Mouse (Mus musculus): ENCODE measurements around the gene Uqcc2. TPM values are rescaled to one million over a fixed set of nuclear protein-coding genes. Genes with fewer than 3 reads are reported as not detected.

Uqcc2 gene
- total and polyA plus RNA-seq, 3 experiments, result 176 to 329 TPM; not detected in 1

DNA sequence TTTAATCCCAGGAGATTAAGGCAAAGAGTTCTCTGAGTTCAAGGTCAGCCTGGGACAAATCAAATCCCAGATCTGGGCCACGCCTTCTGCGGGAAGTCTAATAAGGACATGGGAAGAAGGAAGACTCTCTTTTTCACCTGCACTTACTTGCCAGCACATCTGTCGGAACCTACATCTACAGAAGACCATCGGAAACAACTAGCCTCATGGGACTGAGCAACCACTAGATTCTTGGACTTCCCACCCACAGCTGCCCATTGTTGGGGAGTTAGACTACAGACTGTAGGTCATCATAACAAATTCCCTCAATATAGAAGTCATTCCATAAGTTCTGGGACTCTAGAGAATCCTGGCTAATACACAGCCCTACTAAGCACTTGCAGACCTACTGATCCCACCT, 34.9 kb upstream of the Uqcc2 start:
- DNase-seq (ENCODE audit: low read depth, low spot score), result no peak
- Histone ChIP-seq H3K4me1 (ENCODE audit: control insufficient read depth in 1 of 2, insufficient read depth in 2 of 2, low read length in 2 of 2) (no peaks in the 10 kb centered on the region), H3K27me3 (ENCODE audit: control insufficient read depth in 1 of 2, insufficient read depth in 2 of 2, low read length in 2 of 2) (no peaks in the 10 kb centered on the region; a peak in 1 of 4 replicates), H3K36me3 (ENCODE audit: control insufficient read depth in 1 of 2, insufficient read depth in 2 of 2, low read length in 2 of 2) (no peaks in the 10 kb centered on the region), H3K9ac (ENCODE audit: control insufficient read depth, low read depth, low read length, poor library complexity, severe bottlenecking) (no peak overlapping the region), H3K9me3 (replicated peaks; ENCODE audit: insufficient read depth, low read length) (no peaks in the 10 kb centered on the region), H3K27ac (ENCODE audit: control insufficient read depth, low read depth, low read length) (no peak overlapping the region), H3K79me2 (ENCODE audit: control insufficient read depth, insufficient read depth, low read length, poor library complexity) (no peaks in the 10 kb centered on the region), H3K4me3 (ENCODE audit: control insufficient read depth in 1 of 2, insufficient read depth in 1 of 2, low read depth in 2 of 2, low read length in 2 of 2) (no peak overlapping the region)
- TF ChIP-seq SIN3A (IDR thresholded peaks at IDR 0.05; ENCODE audit: low read length) (no peak), TAL1 (IDR thresholded peaks at IDR 0.05; ENCODE audit: low read length) (no peak), GABPA (IDR thresholded peaks at IDR 0.05; ENCODE audit: low read depth, low read length) (no peak), MAZ (IDR thresholded peaks at IDR 0.05; ENCODE audit: low read depth, low read length) (no peak), MAFK (IDR thresholded peaks at IDR 0.05; ENCODE audit: borderline replicate concordance, low read depth, low read length) (no peak), ELF1 (IDR thresholded peaks at IDR 0.05; ENCODE audit: low read depth, low read length) (no peak), CTCF (IDR thresholded peaks at IDR 0.05 in 2 of 3, conservative IDR thresholded peaks at IDR 0.05 in 1 of 3; ENCODE audit: control insufficient read depth in 1 of 3, insufficient read depth in 1 of 3, low read depth in 2 of 3, low read length in 3 of 3, poor library complexity in 1 of 3, severe bottlenecking in 1 of 3) (no peak), ZMIZ1 (IDR thresholded peaks at IDR 0.05; ENCODE audit: low read depth, low read length) (no peak), NELFE (IDR thresholded peaks at IDR 0.05; ENCODE audit: low read depth, low read length) (no peak), GATA1 (IDR thresholded peaks at IDR 0.05; ENCODE audit: low read depth, low read length) (no peak), USF2 (IDR thresholded peaks at IDR 0.05; ENCODE audit: borderline replicate concordance in 1 of 2, insufficient read depth in 1 of 2, low read depth in 1 of 2, low read length in 2 of 2) (no peak), ZNF384 (IDR thresholded peaks at IDR 0.05; ENCODE audit: low read depth, low read length) (no peak), TBP (IDR thresholded peaks at IDR 0.05; ENCODE audit: low read depth, low read length) (no peak), CHD2 (IDR thresholded peaks at IDR 0.05; ENCODE audit: low read length) (no peak), RCOR1 (IDR thresholded peaks at IDR 0.05; ENCODE audit: low read depth, low read length) (no peak), NRF1 (IDR thresholded peaks at IDR 0.05; ENCODE audit: insufficient read depth, low read depth, low read length, poor library complexity, severe bottlenecking) (no peak), UBTF (IDR thresholded peaks at IDR 0.05; ENCODE audit: borderline replicate concordance, insufficient read depth, low read depth, low read length) (no peak)

DNA sequence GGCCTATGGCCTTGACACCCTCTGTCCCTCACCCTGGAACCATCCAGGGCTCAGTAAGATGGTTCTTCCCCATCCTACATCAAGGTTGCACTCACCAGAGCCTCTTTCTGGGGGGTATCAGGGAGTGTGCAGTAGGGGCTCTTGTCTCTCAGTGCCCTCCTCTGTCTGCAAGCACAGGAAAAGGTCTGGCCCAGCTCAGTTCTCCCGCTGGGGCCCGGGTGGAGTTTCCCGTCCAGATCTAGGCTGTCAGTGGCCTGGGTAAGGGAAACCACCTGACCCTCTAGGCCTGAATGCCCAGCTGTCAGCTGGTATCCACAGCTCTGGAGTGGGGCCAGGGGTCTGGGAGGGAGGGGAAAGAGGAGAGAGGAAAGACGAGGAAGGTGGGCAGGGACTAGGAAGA, 33.8 kb upstream of the Uqcc2 start, which contains the start of gene Ip6k3:
Ip6k3 (minus strand) TSS at position 251 of the 400 bp plus-strand sequence.
- TF ChIP-seq POLR2A (IDR thresholded peaks at IDR 0.05; ENCODE audit: control insufficient read depth in 1 of 2, insufficient read depth in 1 of 2, low read depth in 1 of 2, low read length in 2 of 2, poor library complexity in 1 of 2), result no peak
- TF ChIP-seq ZKSCAN1 (IDR thresholded peaks at IDR 0.05; ENCODE audit: low read depth, low read length), result no peak
- TF ChIP-seq SIN3A (IDR thresholded peaks at IDR 0.05; ENCODE audit: low read length), result no peak
- TF ChIP-seq MAZ (IDR thresholded peaks at IDR 0.05; ENCODE audit: low read depth, low read length), result no peak
- TF ChIP-seq JUND (IDR thresholded peaks at IDR 0.05; ENCODE audit: low read depth, low read length), result no peak
- TF ChIP-seq NRF1 (IDR thresholded peaks at IDR 0.05; ENCODE audit: insufficient read depth, low read depth, low read length, poor library complexity, severe bottlenecking), result no peak
- TF ChIP-seq MYC (IDR thresholded peaks at IDR 0.05; ENCODE audit: low read depth, low read length), result no peak
- TF ChIP-seq ZMIZ1 (IDR thresholded peaks at IDR 0.05; ENCODE audit: low read depth, low read length), result no peak
- TF ChIP-seq RCOR1 (IDR thresholded peaks at IDR 0.05; ENCODE audit: low read depth, low read length), result no peak
- no peak for TF ChIP-seq TBP (IDR thresholded peaks at IDR 0.05; ENCODE audit: low read depth, low read length)
- H3K27ac ChIP-seq (ENCODE audit: control insufficient read depth, low read depth, low read length), result no peak within 1 kb of the TSS
- H3K9ac ChIP-seq (ENCODE audit: control insufficient read depth, low read depth, low read length, poor library complexity, severe bottlenecking), result no peak within 1 kb of the TSS
- no peaks in the 10 kb centered on the region for H3K36me3 ChIP-seq (ENCODE audit: control insufficient read depth in 1 of 2, insufficient read depth in 2 of 2, low read length in 2 of 2)
- H3K4me1 ChIP-seq (ENCODE audit: control insufficient read depth in 1 of 2, insufficient read depth in 2 of 2, low read length in 2 of 2), result no peaks in the 10 kb centered on the region
- no peaks in the 10 kb centered on the region; a peak in 1 of 4 replicates for H3K27me3 ChIP-seq (ENCODE audit: control insufficient read depth in 1 of 2, insufficient read depth in 2 of 2, low read length in 2 of 2)
- no peaks in the 10 kb centered on the region for H3K9me3 ChIP-seq (replicated peaks; ENCODE audit: insufficient read depth, low read length)
- DNase-seq (ENCODE audit: low read depth, low spot score), result no peak
- no peak within 1 kb of the TSS for H3K4me3 ChIP-seq (ENCODE audit: control insufficient read depth in 1 of 2, insufficient read depth in 1 of 2, low read depth in 2 of 2, low read length in 2 of 2)
- no peaks in the 10 kb centered on the region for H3K79me2 ChIP-seq (ENCODE audit: control insufficient read depth, insufficient read depth, low read length, poor library complexity)

All from MEL (cell line).